Mouse (Mus musculus): ENCODE results near the gene Cby3.

Cby3 gene

GRCm38 (mm10) chr11:50364548-50364947 is 10.3 kb downstream of the Cby3 start:
- DNase-seq, result peak; percentile 69 to 88

DNA sequence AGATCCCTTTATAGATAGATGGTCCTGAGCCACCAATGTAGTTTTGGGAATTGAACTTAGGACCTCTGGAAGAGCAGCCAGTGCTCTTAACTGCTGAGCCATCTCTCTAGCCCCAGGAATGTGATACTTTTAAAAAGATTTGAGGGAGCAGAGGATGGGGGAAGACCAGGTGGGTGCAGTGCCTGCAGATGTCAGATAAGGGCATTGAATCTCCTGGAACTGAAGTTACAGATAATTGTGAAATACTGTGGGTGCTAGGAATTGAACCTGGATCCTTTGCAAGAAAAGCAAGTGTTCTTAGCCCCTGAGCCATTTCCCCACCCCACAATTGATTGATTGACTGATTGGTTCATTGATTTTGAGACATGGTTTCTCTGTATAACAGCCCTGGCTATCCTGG is 11.1 kb downstream of the Cby3 start:
- DNase-seq, result no peak

- no peak for DNase-seq
Observed at GRCm38 (mm10) chr11:50367531-50367930, 13.3 kb downstream of the Cby3 start.

DNA sequence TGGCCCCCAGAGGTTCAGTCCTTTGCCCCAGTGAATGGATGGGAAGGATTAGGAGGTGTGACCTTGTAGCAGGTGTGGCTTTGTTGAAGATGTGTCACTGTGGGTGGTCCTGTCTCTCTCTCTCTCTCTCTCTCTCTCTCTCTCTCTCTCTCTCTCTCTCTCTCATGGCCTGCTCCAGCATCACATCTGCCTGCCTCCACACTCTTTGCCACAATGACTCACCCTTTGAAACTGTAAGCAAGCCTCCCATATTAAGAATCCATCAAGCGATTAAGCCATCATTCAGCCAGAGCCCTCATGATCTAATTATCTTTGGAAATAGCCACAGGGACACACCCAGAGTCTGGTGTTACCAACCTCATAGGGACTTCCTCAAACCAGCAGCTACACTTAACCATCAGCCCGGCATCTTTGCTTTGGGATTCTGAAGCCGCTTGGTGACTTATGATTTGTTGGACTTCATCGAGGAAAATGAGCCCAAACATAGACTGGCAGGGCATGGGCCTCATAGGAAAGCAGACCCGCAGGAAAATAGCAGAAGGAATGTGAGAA is 15.2 kb downstream of the Cby3 start:
- DNase-seq, result no peak

GRCm38 (mm10) chr11:50370969-50371368 is 16.7 kb downstream of the Cby3 start:
- DNase-seq, result peak in 1 of 2 experiments; percentile 18

DNA sequence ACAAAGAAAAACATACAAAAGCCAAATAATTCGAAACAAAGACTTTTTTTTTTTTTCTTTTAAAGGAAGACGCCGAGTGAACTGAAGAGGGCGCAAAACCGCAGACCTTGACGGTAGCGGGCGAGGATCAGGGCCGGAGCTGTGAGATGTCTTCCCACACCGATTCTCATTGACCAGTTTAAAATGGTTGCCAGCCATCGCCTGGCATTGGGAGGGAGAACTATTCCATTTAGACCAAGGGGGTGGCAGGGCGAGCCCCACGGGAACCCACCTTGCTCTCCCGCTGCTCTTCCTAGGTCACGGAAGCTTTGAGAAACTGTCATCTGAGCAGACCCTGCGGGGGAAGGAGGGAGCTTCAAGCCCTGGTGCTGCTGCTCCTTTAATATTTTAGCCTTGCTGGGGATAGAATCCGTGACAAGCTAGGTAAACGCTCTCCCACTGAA is 17.2 kb downstream of the Cby3 start:
- peak; percentile 81 to 86 for DNase-seq

DNA sequence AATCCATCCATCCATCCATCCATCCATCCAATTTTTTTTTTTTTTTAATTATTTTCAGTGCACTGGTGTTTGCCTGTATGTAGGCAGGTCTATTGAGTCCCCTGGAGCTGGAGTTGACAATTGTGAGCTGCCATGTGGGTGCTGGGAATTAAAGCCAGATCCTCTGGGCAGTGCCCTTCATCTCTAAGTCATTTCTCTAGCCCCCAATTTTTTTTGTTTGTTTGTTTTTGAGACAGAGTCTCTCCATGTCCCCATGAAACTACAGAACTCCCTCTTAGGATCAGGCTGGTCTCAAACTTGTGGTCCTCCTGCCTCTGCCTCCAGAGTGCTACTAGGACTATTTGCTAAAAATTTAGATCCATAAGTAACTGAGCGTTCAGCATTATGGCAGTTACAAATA is 17.6 kb downstream of the Cby3 start:
- no peak for DNase-seq

GRCm38 (mm10) chr11:50373086-50373485 is 18.8 kb downstream of the Cby3 start:
- no peak for DNase-seq

GRCm38 (mm10) chr11:50373621-50374020 is 19.4 kb downstream of the Cby3 start:
- no peak for DNase-seq

DNA sequence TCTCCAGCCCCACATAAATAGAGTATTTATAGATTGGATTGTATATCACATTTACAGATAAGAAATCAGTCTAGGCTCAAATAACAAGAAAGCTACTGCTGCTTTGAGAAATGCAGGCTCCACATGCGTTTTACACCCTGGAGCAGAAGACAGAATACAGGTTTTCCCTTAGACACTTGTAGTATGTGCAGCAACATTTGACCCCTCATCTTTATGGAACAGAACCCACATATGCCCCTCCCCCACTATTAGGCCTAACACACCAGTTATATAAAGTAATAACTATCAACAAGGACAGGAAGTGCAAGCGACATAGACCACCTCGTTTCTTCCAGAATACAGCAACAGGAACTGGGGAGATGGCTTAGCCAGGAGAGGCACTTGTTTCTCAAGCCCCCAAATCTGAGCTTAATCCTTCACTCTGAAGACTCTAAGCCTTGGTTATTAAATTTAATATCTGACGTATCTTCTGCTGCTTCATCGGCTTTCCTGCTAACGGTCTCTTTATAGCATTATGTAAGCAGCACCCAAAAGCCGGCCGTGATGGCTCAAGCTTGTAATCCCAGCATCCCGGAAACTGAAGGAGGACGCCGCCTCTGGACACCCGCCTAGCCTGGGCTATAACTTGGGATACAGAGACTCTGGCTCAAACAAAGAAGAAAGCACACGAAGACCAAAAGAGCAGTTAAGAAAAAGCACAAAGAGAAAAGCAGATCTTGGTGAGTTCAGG is 20.2 kb downstream of the Cby3 start:
- no peak for DNase-seq

GRCm38 (mm10) chr11:50375421-50375820 is 21.2 kb downstream of the Cby3 start:
- no peak for DNase-seq

DNA sequence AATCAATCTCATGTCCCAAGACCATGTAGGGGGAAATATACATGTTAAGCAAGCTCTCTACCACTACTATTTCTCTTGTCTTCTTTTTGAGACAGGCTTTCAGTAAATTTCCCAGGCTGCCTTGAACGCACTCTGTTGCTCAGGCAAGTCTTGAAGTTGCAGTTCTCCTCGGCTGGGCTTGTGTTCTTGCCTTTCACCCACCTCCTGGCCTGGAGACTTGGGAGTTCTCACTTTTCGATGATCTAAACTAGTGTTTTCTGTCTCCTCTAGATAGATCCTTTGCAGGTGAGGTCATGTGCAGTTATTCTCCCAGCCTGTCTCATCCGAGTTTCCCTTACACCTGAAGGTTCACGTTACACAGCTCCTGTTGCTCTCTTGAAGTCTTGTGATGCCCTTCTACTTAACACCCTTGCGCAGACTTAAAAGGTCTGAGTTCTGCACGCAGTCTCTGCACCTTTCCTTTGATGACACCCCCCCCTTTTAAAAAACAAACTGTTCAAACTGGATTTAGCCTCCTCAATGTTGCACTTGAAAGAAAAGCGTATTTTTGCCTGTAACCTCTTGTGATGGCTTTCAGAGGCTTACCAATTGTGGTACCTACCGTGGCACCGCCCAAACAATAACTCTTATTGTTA is 22.0 kb downstream of the Cby3 start:
- no peak for DNase-seq

DNA sequence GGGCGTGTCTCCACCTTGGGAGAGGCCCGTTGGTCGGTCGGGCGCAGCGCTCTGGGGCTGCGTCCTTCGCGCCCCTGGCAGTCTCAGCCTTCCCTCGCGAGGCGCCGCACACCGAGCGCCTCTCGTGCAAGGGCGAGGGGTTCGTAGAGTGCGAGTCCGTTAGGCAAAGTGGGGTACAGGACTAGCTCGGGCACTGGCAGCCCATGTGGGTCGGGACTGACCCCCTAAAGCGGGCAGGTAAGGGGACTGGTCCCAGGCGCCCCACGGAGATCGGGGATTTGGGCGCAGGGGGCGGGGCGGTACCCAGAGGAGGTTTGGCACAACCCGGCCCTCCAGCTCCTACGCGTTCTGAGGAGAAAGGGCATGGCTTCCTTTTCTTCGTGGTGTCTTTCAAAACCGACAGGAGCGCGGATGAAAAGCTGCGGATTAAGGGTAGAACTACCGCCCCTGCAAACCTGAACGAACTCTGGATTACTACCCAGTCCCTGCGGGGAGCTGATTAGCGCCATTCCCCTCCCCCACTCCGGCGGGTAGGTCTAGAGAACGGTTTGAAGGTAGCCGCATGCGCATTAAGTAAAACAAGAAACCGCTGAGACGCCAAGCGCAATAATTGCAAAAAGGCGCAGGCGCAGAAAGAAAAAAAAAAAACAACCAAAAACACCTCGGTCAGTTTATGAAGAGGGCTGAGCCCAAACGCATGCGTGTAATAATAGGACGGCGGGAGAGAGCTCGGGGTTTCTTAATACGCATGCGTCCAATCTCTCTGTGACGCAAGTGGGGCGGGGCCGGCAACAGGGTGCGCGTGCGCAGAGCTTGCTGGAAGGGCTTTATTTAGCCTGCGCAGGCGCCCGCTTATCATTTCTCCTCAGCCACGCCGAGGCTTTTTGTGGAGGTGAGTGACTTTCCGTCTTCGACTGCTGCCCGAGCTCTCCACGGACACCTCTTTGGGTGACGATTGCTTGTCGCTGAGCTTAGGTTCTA is 22.9 kb downstream of the Cby3 start, which contains the start of gene Hnrnph1:
Gene Hnrnph1, plus strand, starts transcription at position 80 of the 981 bp plus-strand sequence.
- DNase-seq, result peak; percentile 99

GRCm38 (mm10) chr11:50377892-50378684 is 23.8 kb downstream of the Cby3 start:
- peak; percentile 84 to 91 for DNase-seq

DNA sequence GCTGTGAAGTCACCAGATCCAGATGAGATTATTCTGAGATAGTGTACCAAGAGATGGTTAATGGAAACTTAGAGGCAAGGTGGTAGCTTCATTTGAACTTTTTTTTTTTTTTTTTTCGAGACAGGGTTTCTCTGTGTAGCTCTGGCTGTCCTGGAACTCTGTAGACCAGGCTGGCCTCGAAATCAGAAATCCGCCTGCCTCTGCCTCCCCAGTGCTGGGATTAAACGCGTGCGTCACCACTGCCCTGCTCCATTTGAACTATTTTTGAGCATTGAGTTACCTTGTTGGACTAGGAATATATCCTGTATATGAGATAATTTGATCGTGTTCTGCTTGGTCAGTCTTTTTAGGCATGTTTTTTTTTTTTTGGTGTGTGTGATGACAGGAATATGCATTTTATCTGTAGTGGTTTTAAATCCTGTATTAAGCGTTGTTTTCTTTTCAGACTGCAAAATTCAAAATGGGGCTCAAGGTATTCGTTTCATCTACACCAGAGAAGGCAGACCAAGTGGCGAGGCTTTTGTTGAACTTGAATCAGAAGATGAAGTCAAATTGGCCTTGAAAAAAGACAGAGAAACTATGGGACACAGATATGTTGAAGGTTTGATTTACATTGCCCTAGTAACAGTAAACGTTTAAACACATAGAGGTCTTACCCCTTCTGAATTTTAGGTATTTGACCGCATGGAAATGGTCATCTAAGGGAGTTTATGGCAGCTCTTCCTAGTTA is 24.9 kb downstream of the Cby3 start:
- DNase-seq, result no peak

- no peak for DNase-seq
Observed at GRCm38 (mm10) chr11:50381311-50381710, 27.0 kb downstream of the Cby3 start.

DNA sequence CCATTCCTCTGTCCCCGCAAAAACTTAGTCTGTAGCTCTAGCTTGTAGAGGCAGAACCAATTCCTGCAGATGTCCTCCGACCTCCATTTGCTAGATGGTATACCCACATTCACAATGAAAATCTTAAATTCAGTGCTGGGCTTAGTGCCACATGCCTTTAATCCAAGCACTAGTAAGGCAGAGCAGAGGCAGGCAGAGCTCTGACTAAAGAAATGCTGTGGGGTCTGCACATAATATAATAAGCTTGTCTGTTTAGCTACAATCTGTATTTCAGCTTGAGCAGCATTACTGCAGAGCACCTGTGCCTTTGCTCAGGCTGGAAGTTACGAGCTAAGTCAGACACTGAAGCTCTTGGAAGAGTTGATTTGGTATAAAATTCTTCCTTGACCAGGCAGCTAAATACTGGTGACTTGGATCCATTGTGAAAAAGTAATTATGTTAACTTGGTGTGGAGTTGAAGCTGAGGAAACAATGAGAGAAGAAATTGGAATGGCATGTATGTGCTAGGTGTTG is 33.0 kb downstream of the Cby3 start:
- DNase-seq, result no peak

DNA sequence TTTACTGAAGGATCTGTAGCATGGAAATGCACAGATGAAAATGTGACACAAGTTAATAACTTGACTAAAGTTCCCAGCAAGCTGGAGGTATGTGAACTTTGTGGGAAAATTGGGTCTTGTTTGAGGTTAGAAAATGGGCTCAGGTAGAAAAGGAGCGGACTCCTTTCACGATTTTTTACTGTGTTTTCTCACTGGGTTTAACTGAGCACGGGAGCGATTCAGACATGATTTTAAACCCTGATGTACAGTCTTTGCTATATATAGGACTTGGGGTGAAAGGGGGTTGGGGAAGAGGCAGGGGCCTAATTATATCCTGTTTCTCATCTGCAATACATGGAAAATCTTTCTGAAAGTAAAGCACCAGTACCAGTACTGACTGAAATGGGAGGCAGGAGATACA is 33.4 kb downstream of the Cby3 start:
- DNase-seq, result no peak

- DNase-seq, result no peak
Observed at GRCm38 (mm10) chr11:50388217-50388929, 34.1 kb downstream of the Cby3 start.

DNA sequence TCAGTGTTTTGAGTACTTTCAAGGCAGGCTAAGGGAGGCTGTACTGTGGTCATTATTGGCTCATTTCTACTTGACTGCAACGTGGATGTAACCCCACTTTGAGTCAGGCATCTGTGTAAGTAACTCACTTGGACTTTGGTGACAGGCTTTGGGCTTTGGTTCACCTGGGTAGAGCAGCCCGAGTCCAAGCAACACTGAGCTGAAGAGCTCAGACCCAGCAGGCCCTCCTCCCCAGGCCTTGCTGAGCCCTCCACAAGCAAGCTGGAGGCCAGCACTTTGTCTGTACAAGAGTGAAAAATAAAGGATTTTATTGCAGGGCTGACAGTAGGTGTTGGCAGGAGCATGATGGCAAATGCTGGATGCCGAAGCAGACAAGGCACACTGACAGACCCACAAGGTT is 34.7 kb downstream of the Cby3 start:
- no peak for DNase-seq
